Comparison of ENCODE assay signal across 20 mouse cellular contexts in the genomic region with DNA sequence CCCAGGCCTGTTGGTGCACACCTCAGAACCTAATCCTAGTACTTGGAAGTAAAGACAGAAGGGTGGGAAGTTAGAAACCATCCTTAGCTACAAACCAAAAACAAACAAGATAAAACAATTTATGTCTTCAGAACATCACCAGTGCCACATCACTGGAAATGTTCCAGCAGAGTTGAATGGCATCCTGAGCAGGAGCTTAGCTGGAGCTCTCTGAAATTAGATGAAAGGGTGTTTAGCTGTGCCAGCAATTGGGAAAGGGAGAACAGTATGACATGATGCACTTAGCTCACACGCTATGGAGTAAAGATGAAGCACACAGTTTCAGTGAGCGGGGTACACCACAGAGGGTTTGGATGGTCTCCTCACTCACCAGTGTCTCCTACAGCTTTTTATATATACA.
"Had no signal": no experiment of that assay in that cellular context is flagged by ENCODE, and none has a peak within 500 bp of the region (broad histone marks: within the 10 kb centered on the region; RNA-seq: fewer than 3 reads in every experiment).

No protein-coding gene starts in this region.

- H3K27ac ChIP-seq: kidney, embryonic 15.5 days; limb, embryonic 12.5 days; limb, embryonic 15.5 days; liver, embryonic 13.5 days; midbrain, embryonic 12.5 days; midbrain, embryonic 15.5 days; neural tube, embryonic 13.5 days; stomach, embryonic 15.5 days had no signal

- H3K27me3 ChIP-seq: kidney, embryonic 15.5 days; limb, embryonic 12.5 days; limb, embryonic 15.5 days; liver, embryonic 13.5 days; midbrain, embryonic 12.5 days; midbrain, embryonic 15.5 days; neural tube, embryonic 13.5 days; stomach, embryonic 15.5 days had no signal

- DNase-seq: kidney, postnatal 10 days; kidney, postnatal 36 days; layer of hippocampus, postnatal 36 days; left cerebral cortex, postnatal 4 days; liver, embryonic 13.5 days; lung, adult 2 months; lung, postnatal 14 days; lung, postnatal 4 days; retina, postnatal 1 day; right cerebral cortex, postnatal 25 days; spleen, adult 18-20 months; thymus, postnatal 25 days had no signal

- H3K9ac ChIP-seq: kidney, embryonic 15.5 days; limb, embryonic 12.5 days; limb, embryonic 15.5 days; liver, embryonic 13.5 days; midbrain, embryonic 12.5 days; midbrain, embryonic 15.5 days; neural tube, embryonic 13.5 days; stomach, embryonic 15.5 days had no signal

- H3K4me1 ChIP-seq: stomach, embryonic 15.5 days had no signal

- H3K4me3 ChIP-seq: kidney, embryonic 15.5 days; limb, embryonic 12.5 days; limb, embryonic 15.5 days; liver, embryonic 13.5 days; midbrain, embryonic 12.5 days; midbrain, embryonic 15.5 days; myocyte; neural tube, embryonic 13.5 days; stomach, embryonic 15.5 days had no signal

- H3K36me3 ChIP-seq: kidney, embryonic 15.5 days; limb, embryonic 12.5 days; limb, embryonic 15.5 days; liver, embryonic 13.5 days; midbrain, embryonic 12.5 days; midbrain, embryonic 15.5 days; neural tube, embryonic 13.5 days; stomach, embryonic 15.5 days had no signal
